Mouse (Mus musculus) liver, embryonic 14.5 days (tissue): Measurements from ENCODE around the gene Appbp2. TPM values are rescaled to one million over a fixed set of nuclear protein-coding genes. Genes with fewer than 3 reads are reported as not detected.

ENCODE experiments used
- ATAC-seq: fragments of 200-750 bp; cut with Nextera tagmentation; 2 replicates; pipeline ENCODE4 v1.8.0; 2017; ENCODE audit warnings: moderate number of reproducible peaks, mild to moderate bottlenecking, moderate library complexity; ENCODE audit not compliant: insufficient read depth
- DNase-seq, 3 experiments: peaks; one replicate each; pipeline ENCODE4 v3.0.0-alpha.2; 2012 to 2013; ENCODE audit warnings: low read depth in 3 of 3, low spot score in 3 of 3
- H3K27ac ChIP-seq: fragments of 300-500 bp; sonication (generic); 2 replicates; pipeline ENCODE4 v1.5.1; 2014; ENCODE audit warnings: moderate library complexity, mild to moderate bottlenecking, control low read depth, inconsistent platforms
- H3K27me3 ChIP-seq: fragments of 300-500 bp; sonication (generic); 2 replicates; pipeline ENCODE4 v1.6.1; 2014; ENCODE audit warnings: mild to moderate bottlenecking, low read length, moderate library complexity; ENCODE audit not compliant: control insufficient read depth, insufficient read depth
- H3K36me3 ChIP-seq: fragments of 300-500 bp; sonication (generic); replicated peaks from 2 replicates; pipeline ENCODE4 v1.6.1; 2014; ENCODE audit warnings: low read depth; ENCODE audit not compliant: control insufficient read depth, insufficient read depth
- H3K4me1 ChIP-seq, 2 experiments: fragments of 200-500 bp in 1 of 2; fragments of 300-500 bp in 1 of 2; sonication (generic) in 1 of 2; replicated peaks; 2 replicates each; pipeline ENCODE4 v1.6.1; 2012 to 2014; ENCODE audit warnings: antibody characterized with exemption in 1 of 2, inconsistent platforms in 1 of 2, low read length in 1 of 2; ENCODE audit not compliant: control insufficient read depth in 2 of 2, insufficient read depth in 2 of 2
- H3K4me2 ChIP-seq: fragments of 300-500 bp; sonication (generic); 2 replicates; pipeline ENCODE4 v1.6.1; 2014; ENCODE audit warnings: low read depth, mild to moderate bottlenecking, control low read depth, moderate library complexity
- H3K4me3 ChIP-seq, 2 experiments: fragments of 200-500 bp in 1 of 2; fragments of 300-500 bp in 1 of 2; sonication (generic) in 1 of 2; 2 replicates each; pipeline ENCODE4 v1.5.1; 2012 to 2014; ENCODE audit warnings: low read depth in 2 of 2, low read length in 2 of 2, mild to moderate bottlenecking in 2 of 2, control low read depth in 1 of 2, inconsistent platforms in 1 of 2, moderate library complexity in 1 of 2; ENCODE audit not compliant: insufficient read depth in 1 of 2
- H3K9ac ChIP-seq: fragments of 300-500 bp; sonication (generic); replicated peaks from 2 replicates; pipeline ENCODE4 v1.6.1; 2014; ENCODE audit warnings: mild to moderate bottlenecking, control low read depth, moderate library complexity
- H3K9me3 ChIP-seq: fragments of 300-500 bp; sonication (generic); 2 replicates; pipeline ENCODE4 v1.6.1; 2016; ENCODE audit warnings: low read length, mixed read lengths; ENCODE audit not compliant: control insufficient read depth
- CTCF ChIP-seq: IDR thresholded peaks from 2 replicates; pipeline ENCODE4 v1.5.1; 2016; ENCODE audit warnings: antibody characterized with exemption, low read depth, control low read depth
- EP300 ChIP-seq: IDR thresholded peaks from 2 replicates; pipeline ENCODE4 v1.6.1; 2016; ENCODE audit warnings: antibody characterized with exemption, low read depth
- WGBS: fragments of 180-500 bp; shearing (Covaris S2); extraction: QIAGEN DNeasy Blood & Tissue Kit; methylation state at CpG from one replicate; pipeline ENCODE4 v1.1.7; 2014; ENCODE audit not compliant: insufficient replicate concordance; 5-methylcytosine and 5-hydroxymethylcytosine counted together
- polyA plus RNA-seq, 2 experiments: library from polyadenylated mRNA; depleted of rRNA in 1 of 2; stranded (reverse) in 1 of 2; unstranded in 1 of 2; fragments of >200 nt; fragmentation: Nextera tagmentation in 1 of 2; extraction: Ambion mirVana in 1 of 2; gene quantifications; 2 replicates each; pipeline versions ENCODE4 v1.2.1 to v1.2.3; 2012 to 2014

Appbp2 gene
- polyA plus RNA-seq, 2 experiments: 7.3 to 12.2 TPM

DNA sequence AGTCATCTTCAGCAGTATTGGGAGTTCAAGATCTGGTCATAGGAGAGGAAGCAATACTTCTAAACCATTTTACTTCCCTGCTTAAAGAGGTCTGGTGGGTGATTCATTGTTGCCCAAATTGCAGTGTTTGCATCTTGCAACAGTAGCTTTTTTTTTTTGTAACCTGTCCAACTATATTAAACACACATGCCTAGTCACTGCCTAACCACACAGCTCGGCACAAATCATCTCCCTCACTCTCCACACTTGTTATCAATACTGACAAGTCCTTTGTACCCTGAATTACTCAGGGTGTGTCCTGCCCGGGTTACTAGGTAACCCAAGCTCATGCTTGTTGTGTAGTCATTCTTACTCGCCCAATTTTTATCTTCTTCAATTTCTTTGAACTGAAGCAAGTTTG lies 15.5 kb upstream of the Appbp2 start:
- 4% methylated on average over 3 of the region's 3 CpGs for WGBS
- Histone ChIP-seq H3K36me3 (no peaks in the 10 kb centered on the region), H3K9ac (no peak overlapping the region), H3K27me3 (no peaks in the 10 kb centered on the region), H3K4me3 (no peak overlapping the region), H3K9me3 (no peaks in the 10 kb centered on the region), H3K4me2 (peak overlapping the region; percentile 11; the same call in 1 of the 2 replicates), H3K27ac (no peak overlapping the region), H3K4me1 (peaks cover 8 to 19% of the 10 kb centered on the region in 2 experiments)
- DNase-seq (peak; percentile 50 to 71 (median 53)), ATAC-seq (peak; percentile 94)
- TF ChIP-seq CTCF: no peak
- TF ChIP-seq EP300: 0 out of 2 replicates have a peak, but pooled peaks have one; percentile 56

DNA sequence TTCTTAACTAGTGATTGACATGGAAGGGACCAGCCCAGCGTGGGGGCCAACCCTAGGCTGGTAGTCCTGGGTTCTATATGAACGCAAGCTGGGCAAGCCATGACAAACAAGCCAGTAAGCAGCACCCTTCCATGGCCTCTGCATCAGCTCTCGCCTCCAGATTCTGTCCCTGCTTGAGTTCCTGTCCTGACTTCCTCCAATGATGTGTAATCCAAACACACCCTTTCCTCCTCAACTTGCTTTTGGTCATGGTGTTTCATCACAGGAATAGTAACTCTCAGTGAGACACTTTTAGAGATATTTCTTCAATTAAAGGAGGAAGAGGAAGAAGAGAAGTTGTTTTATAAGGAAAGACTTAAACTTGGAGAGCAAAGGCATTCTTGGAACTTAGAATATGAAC lies 14.4 kb upstream of the Appbp2 start:
- no peaks in the 10 kb centered on the region for H3K27me3 ChIP-seq
- TF ChIP-seq CTCF (no peak), EP300 (no peak)
- H3K36me3 ChIP-seq: no peaks in the 10 kb centered on the region
- DNase-seq: no peak
- no peak overlapping the region for H3K9ac ChIP-seq
- peaks cover 5 to 16% of the 10 kb centered on the region in 2 experiments for H3K4me1 ChIP-seq
- H3K9me3 ChIP-seq: no peaks in the 10 kb centered on the region
- 62% methylated on average over 3 of the region's 3 CpGs for WGBS
- no peak overlapping the region for H3K27ac ChIP-seq
- no peak for ATAC-seq
- H3K4me3 ChIP-seq: no peak overlapping the region
- H3K4me2 ChIP-seq: no peak overlapping the region

DNA sequence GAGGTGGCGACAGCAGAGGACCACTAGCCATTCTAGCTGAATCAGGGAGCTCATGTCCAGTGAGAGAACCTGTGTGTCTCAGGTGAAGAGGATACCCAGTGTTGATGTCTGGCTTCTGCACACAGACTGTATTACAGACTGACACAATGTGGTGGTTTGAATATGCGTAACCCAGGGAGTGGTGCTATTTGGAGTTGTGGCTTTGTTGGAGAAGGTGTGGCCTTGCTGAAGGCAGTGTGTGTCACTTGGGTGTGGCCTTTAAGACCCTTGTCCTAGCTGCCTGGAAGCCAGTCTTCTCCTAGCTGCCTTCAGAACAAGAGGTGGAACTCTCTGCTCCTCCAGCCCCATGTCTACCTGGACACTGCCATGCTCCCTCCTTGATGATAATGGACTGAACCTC lies 13.2 kb upstream of the Appbp2 start:
- ATAC-seq: no peak
- peaks cover 5 to 16% of the 10 kb centered on the region in 2 experiments for H3K4me1 ChIP-seq

DNA sequence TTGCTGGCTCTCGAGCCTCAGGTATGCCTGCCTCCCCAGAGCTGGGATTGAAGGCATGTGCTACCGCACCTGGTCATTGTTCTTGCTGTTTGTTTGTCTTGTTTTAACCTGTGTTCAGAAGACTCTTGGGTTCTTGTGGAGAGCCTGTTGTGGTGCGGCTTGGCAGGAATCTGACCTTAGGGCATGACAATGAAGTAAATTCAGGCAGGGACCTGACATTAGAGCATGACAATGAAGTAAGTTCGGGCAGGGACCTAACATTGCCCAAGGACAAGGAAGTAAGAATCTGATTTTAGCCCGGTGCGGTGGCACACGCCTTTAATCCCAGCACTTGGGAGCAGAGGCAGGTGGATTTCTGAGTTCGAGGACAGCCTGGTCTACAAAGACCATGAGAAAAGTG lies 6.3 kb upstream of the Appbp2 start:
- Histone ChIP-seq H3K4me2 (no peak overlapping the region), H3K9me3 (no peaks in the 10 kb centered on the region), H3K27me3 (no peaks in the 10 kb centered on the region), H3K36me3 (no peaks in the 10 kb centered on the region), H3K9ac (no peak overlapping the region), H3K4me3 (no peak overlapping the region), H3K27ac (no peak overlapping the region), H3K4me1 (no peaks in the 10 kb centered on the region)
- TF ChIP-seq CTCF: no peak
- no peak for TF ChIP-seq EP300
- no peak for ATAC-seq
- no peak for DNase-seq
- WGBS: 75% methylated on average over 8 of the region's 8 CpGs

More for the DNA sequence above, 13.2 kb upstream of the Appbp2 start:
- no peaks in the 10 kb centered on the region for H3K36me3 ChIP-seq
- 71% methylated on average over 2 of the region's 2 CpGs for WGBS
- no peaks in the 10 kb centered on the region for H3K27me3 ChIP-seq
- no peaks in the 10 kb centered on the region for H3K9me3 ChIP-seq
- H3K9ac ChIP-seq: no peak overlapping the region
- no peak overlapping the region for H3K27ac ChIP-seq
- no peak for DNase-seq
- no peak overlapping the region for H3K4me2 ChIP-seq
- H3K4me3 ChIP-seq: no peak overlapping the region
- TF ChIP-seq EP300 (no peak), CTCF (no peak)

DNA sequence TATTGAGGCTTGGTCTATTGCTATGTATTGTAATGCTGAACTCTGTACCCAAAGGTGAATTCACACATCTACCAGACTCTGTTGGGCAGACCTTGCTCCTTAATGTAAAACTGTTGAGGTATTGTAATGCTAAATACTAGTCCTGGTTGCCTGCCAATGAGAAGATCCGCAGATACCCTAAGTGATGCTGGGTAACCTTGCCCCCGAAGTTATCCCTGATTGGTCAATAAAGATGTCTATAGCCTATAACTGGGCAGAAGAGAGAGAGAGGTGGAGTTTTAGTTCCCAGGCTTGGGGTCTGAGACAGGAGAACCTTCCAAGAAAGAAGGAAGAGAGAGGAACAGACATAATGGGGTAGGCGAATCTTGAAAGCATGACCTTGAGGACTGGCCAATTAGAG lies 5.3 kb upstream of the Appbp2 start:
- Histone ChIP-seq H3K36me3 (no peaks in the 10 kb centered on the region), H3K4me1 (peaks cover 0 to 3% of the 10 kb centered on the region in 2 experiments; a peak in 2 of 4 replicates), H3K4me3 (no peak overlapping the region), H3K27ac (no peak overlapping the region), H3K27me3 (no peaks in the 10 kb centered on the region), H3K9ac (no peak overlapping the region), H3K9me3 (no peaks in the 10 kb centered on the region), H3K4me2 (no peak overlapping the region)
- DNase-seq (no peak), ATAC-seq (no peak)
- TF ChIP-seq CTCF: no peak
- TF ChIP-seq EP300: no peak
- WGBS: 81% methylated on average over 3 of the region's 3 CpGs
